Mouse (Mus musculus) mature B cell (primary cell): ENCODE data around the gene Slc50a1.

ENCODE experiments used
- in situ Hi-C: fragments of 300-500 bp; cut with MboI; formaldehyde crosslinking; loops from 2 replicates; pipeline ENCODE4 v1.14.3; 2019

Slc50a1 gene

DNA sequence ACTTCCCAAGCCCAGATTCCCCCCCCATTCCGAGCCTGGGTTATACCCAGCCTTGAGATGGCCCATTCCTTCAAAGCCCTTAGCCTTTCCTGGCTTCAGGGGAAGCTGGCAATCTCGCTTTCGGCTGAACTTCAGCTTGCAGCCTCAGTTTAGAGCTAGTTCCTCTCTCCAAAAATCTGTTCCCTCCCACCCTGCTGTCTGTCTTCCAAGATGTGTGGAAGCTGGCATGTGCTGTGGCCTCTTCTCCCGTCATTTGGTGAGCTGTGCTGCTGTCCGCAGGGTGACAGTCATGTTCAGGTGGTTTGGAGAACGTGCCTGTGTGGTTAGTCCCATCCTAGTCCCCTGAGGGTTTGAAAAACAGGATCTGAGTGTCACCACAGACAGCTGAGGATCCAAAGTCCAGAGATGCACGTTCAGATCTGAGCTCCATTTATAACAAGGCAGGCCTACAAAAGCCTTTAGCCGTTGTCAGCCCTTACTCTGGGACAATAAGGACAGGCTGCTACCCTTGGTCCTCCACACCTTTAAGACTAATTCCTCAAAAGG, 25.4 kb upstream of the Slc50a1 start:
- in situ Hi-C loops, result loop anchor here (5.0 kb wide), 1 partner anchor 48 kb away; the partner anchor contains the start of genes Krtcap2 and Trim46

- in situ Hi-C loops, result no loop called here
These were observed 23.8 kb upstream of the Slc50a1 start for GRCm38 (mm10) chr3:89294195-89294594.

GRCm38 (mm10) chr3:89293247-89293918, 23.0 kb upstream of the Slc50a1 start:
- in situ Hi-C loops, result no loop called here

- in situ Hi-C loops, result no loop called here
These were observed 21.9 kb upstream of the Slc50a1 start for GRCm38 (mm10) chr3:89292303-89292702.

- in situ Hi-C loops, result no loop called here
These were observed 21.5 kb upstream of the Slc50a1 start for GRCm38 (mm10) chr3:89291874-89292273.

- in situ Hi-C loops, result no loop called here
These were observed 18.1 kb upstream of the Slc50a1 start for GRCm38 (mm10) chr3:89288503-89288928.

- in situ Hi-C loops, result no loop called here
These were observed 16.9 kb upstream of the Slc50a1 start for GRCm38 (mm10) chr3:89287286-89287685.

GRCm38 (mm10) chr3:89285526-89285925, 15.2 kb upstream of the Slc50a1 start:
- in situ Hi-C loops, result no loop called here

GRCm38 (mm10) chr3:89284261-89284660, 13.9 kb upstream of the Slc50a1 start:
- in situ Hi-C loops, result no loop called here

GRCm38 (mm10) chr3:89282291-89282643, 11.9 kb upstream of the Slc50a1 start:
- in situ Hi-C loops, result no loop called here

- in situ Hi-C loops, result no loop called here
These were observed 11.4 kb upstream of the Slc50a1 start for GRCm38 (mm10) chr3:89281579-89282290.

DNA sequence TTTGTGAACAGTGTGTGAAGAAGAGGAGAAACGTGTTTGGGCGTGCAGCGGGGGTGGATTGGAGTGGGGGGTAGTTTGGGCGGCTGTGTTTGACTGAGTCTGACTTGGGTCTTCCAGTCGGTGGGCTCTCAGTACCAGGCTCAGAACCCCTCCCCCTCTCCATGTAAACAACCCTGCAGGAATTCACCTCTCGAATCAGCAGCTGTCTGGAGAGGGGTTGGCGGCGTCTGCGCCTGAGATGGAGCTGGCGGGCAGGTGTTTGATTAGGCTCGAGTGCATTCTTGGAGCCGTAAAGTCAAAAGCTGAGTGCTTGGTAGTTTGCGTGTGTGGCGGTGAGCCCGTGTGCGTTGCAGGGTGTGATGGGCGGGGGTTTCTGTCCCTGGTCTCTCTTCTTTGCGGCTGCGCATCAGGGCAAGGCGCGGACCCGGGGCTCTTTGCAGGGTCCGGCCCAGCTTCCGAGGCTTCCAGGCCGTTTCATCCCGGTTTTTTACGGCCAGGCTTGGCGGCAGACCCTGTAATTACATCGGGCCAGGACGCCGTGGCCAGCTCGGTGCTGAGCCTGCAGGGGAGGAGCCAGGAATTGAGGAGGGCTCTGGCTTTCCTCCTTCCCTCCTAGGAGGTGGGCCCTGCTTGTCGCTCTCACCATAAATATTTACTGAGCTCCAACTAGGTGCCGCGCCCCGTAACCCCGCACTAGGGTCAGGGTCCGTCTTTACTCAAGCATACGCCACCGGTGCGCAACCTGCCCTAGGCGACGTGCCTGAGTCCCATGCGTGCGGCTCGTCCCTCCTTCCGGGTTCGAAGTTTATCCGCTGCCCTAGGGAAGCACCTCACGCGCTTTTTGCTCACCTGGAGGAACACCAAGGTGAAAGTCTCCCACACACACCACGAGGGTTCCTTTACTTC, 10.5 kb upstream of the Slc50a1 start, which contains the start of gene Efna1:
Gene Efna1, minus strand, starts transcription at position 537 of the 906 bp plus-strand sequence.
- in situ Hi-C loops, result no loop called here

- in situ Hi-C loops, result no loop called here
These were observed 9.8 kb upstream of the Slc50a1 start for GRCm38 (mm10) chr3:89280050-89280605.

DNA sequence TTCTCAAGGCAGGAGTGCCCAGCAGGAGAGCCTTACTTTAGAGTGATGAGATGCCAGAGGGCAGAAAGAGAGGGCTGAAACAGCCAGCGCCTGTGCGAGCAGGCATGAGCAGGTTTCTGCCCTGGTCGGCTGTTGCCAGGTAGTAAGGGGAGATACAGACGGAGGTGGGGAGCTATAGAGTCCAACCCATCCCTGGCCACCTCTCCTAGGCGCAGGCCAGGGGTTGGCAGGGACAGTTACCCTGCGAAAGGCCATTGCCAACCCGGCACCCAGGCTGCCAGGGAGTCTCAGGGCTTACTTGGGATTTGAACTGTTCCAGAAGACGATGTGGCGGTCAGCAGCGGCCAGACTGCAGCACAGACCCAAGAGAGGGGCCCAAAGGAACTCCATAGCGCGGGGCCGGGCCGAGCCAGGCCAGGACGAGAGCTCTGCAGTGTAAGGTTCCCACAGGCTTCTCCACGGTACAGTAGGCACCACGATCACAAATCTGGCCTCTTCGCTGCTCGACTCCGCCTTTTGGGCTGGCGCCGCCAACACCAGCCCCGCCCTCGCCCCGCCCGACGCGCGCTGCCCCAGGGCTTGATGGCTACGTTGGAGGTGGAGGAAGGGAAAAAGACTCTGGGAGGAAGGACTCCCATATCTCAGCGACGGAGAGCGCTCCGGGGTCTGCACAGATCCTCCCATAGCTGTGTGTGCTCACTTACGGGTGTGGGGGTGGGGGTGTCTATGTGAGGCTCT, 9.0 kb upstream of the Slc50a1 start:
- in situ Hi-C loops, result no loop called here

DNA sequence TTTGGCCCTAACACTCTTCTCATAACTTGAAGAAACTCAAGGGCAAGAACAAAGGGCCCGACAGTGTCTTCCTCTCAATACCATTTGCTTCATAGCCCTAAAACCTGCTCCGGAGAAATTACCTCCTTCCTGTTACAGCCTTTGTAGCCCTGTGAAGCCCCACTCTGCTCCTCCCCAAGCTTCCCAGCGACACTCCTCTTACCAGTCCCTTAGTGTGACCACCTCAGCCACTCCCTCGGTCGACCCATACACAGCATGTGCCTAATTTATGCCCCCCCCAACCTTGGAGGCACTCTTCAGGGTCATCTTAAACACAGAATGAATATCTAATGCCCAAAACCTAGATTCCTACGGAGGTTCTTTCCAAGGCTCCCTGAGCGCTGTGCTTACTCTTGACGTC, 8.3 kb upstream of the Slc50a1 start:
- in situ Hi-C loops, result no loop called here

GRCm38 (mm10) chr3:89278107-89278506, 7.7 kb upstream of the Slc50a1 start:
- in situ Hi-C loops, result no loop called here

DNA sequence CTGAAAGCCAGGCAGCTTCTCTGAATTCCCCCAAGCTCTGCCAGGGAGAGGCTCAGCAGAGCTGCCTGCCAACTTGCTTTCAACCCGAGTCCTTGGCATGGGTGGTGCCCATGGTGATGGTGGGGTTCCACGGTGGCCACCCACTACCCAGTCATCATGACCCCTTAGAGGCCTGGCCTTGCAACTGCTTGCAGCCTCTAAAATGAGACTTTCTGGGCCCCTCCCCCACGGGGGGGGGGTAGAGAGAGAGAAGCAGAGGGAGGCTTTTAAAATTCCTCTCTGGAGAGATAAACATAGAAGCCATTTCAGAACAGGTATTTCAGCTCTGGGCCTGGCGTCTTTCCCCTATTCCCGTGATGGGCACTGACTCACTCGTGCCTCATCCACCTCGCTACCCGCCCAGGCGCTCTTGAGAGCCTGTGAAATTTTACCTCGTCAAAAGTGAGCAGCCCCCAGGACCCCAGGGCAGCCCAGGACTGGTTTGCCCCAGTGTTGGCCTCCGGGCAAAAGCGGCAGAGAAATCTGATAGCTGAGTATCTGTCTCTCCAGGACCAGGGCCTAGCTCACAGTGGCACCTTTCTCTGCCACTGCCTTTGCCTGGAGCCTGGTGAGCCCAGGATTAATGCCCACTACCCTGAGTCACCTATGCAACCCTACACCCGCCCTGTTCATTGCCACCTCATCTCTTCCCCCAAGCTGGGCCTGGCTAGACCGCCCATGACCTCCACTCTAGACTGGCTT, 7.1 kb upstream of the Slc50a1 start:
- in situ Hi-C loops, result no loop called here

GRCm38 (mm10) chr3:89276061-89276460, 5.7 kb upstream of the Slc50a1 start:
- in situ Hi-C loops, result no loop called here

GRCm38 (mm10) chr3:89271760-89272159, 1.4 kb upstream of the Slc50a1 start:
- in situ Hi-C loops, result no loop called here

DNA sequence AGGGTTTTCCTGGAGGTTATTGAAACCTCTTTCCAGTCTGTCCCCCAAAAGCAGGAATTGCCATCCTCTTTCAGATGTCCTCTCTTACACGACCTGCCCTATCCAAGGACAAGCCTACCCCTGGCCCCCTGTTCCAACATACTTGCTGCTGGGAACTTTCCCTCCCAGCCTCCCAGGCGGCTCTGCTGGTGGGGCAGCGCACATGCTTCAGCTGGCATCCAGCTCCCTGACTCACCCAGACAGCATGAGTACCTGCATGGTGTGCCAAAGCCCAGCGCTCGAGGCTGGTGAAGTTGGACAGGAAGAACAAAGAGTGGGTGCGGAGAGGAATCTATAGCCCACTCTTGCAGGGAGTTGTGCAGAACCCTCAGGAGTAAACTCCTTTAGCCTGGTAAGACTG, 521 bp upstream of the Slc50a1 start:
- in situ Hi-C loops, result no loop called here
